Mouse (Mus musculus) hematopoietic stem cell, adult 5-6 weeks (primary cell): ENCODE measurements around the gene Psap. TPM values are rescaled to one million over a fixed set of nuclear protein-coding genes. Genes with fewer than 3 reads are reported as not detected.
"Not testable (repeated sequence)": the region's sequence is repeated elsewhere in the genome, so short reads cannot be mapped to it uniquely, and the experiment has no call there.

Source experiments
- ATAC-seq, 2 experiments: fragments of 125-278 bp in 1 of 2; replicated peaks in 1 of 2; 2 replicates each; pipeline ENCODE4 v1.8.0; 2016 to 2017; ENCODE audit warnings: inconsistent platforms in 2 of 2, mild to moderate bottlenecking in 2 of 2, moderate number of reproducible peaks in 2 of 2, low read depth in 1 of 2, moderate TSS enrichment in 1 of 2; ENCODE audit not compliant: low FRiP score in 2 of 2, poor library complexity in 2 of 2, severe bottlenecking in 2 of 2, insufficient read depth in 1 of 2, low TSS enrichment in 1 of 2
- total RNA-seq: library from RNA; stranded (forward); fragments of 172-1452, 232-1000 nt; gene quantifications from 2 replicates; pipeline ENCODE4 v1.2.3, GENCODE M21; 2017

Psap gene
- total RNA-seq, result 223 and 263 TPM in 2 replicates

- ATAC-seq, result peak; percentile 64 to 78
Measured at GRCm38 (mm10) chr10:60277207-60278005, at the start of gene Psap. Psap (plus strand) TSS chr10:60277627.

- no peak for ATAC-seq
Measured at GRCm38 (mm10) chr10:60227666-60228065, 49.8 kb upstream of the Psap start.

- ATAC-seq, result no peak
Measured at GRCm38 (mm10) chr10:60229113-60229512, 48.3 kb upstream of the Psap start.

- no peak for ATAC-seq
Measured at GRCm38 (mm10) chr10:60230321-60231088, 46.9 kb upstream of the Psap start.

GRCm38 (mm10) chr10:60234006-60234405, 43.4 kb upstream of the Psap start:
- ATAC-seq, result no peak

- ATAC-seq, result not testable (repeated sequence)
Measured at GRCm38 (mm10) chr10:60235876-60236275, 41.6 kb upstream of the Psap start.

- no peak for ATAC-seq
Measured at GRCm38 (mm10) chr10:60237475-60238154, 39.8 kb upstream of the Psap start.

- no peak for ATAC-seq
Measured at GRCm38 (mm10) chr10:60240416-60240815, 37.0 kb upstream of the Psap start.

- ATAC-seq, result no peak
Measured at GRCm38 (mm10) chr10:60243941-60244340, 33.5 kb upstream of the Psap start.

- ATAC-seq, result peak; percentile 87 to 95
Measured at GRCm38 (mm10) chr10:60245041-60245440, 32.4 kb upstream of the Psap start.

GRCm38 (mm10) chr10:60245635-60246034, 31.8 kb upstream of the Psap start:
- ATAC-seq, result no peak

GRCm38 (mm10) chr10:60246519-60246918, 30.9 kb upstream of the Psap start:
- ATAC-seq, result peak in 1 of 2 experiments; percentile 72; a peak in 2 of 4 replicates

- ATAC-seq, result not testable (repeated sequence)
Measured at GRCm38 (mm10) chr10:60248345-60248744, 29.1 kb upstream of the Psap start.

- no peak for ATAC-seq
Measured at GRCm38 (mm10) chr10:60250426-60250965, 26.9 kb upstream of the Psap start.

GRCm38 (mm10) chr10:60252187-60252586, 25.2 kb upstream of the Psap start:
- no peak for ATAC-seq

GRCm38 (mm10) chr10:60252606-60253005, 24.8 kb upstream of the Psap start:
- peak; percentile 67 to 75; a peak in 3 of 4 replicates for ATAC-seq

GRCm38 (mm10) chr10:60256088-60256487, 21.3 kb upstream of the Psap start:
- no peak for ATAC-seq
